Mouse (Mus musculus): ENCODE results near the gene Atrnl1. TPM values are rescaled to one million over a fixed set of nuclear protein-coding genes. Genes with fewer than 3 reads are reported as not detected.

Gene Atrnl1
- polyA plus RNA-seq, 1 experiment from 2014 or later = 5.7 TPM

DNA sequence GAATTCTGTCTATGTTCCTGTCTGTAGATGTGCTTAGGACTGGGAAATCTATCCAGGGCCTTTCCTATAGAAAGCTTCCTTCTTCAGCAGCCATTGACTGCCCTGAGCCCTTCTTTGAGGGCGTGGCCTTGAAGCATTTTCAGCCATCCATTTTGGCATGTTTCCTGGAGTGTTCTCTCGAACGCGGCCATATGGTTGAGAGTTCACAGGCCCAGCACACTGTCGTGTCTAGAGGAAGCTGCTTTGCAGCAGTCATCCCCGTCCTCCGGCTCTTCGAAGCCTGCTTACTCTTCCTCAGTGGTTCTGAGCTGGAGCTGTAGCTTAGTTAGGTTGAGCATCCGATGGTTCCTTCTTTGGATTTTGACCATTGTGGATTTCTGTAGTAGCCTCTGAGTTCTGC, 191.4 kb downstream of the Atrnl1 start:
- H3K27ac ChIP-seq = no peak overlapping the region
- no peaks in the 10 kb centered on the region for H3K36me3 ChIP-seq (ENCODE audit: inconsistent target)
- WGBS (ENCODE audit: missing documents) = 89% methylated on average over 6 of the region's 9 CpGs
- H3K79me2 ChIP-seq (ENCODE audit: inconsistent target) = no peaks in the 10 kb centered on the region
- no peak overlapping the region for H3K4me3 ChIP-seq (ENCODE audit: inconsistent target)

DNA sequence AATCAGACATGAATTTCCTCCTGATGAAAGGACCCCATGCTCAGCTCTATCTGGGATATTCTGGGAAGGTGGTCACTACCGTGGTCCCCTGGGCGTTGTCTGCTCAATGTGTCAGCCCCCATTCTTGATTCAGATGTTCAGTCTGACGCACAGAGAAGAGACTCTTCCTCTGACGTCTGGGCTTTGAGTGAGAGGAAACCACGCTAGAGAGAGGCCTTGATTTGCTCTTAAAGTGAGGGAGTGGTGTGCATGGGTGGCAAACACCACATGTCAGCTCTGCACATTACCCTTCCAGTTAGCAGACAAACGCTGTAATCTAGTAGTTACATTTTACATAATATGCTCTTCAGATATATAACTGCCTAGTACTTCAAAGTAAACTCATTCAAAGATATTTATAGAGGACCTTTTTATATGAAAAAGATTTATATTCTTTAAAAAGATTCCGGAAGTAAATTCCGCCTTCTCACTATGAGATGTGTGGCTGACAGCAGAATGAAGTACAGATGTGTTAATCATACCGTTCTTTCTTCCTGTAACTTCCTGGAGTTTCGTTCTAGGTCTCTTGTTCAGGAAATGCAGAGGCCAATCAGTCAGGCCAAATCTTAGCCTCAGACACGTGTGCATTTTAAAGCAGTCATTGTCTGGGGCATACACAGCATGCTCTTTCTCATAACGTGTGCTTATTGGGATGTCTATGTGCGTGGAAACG, 192.1 kb downstream of the Atrnl1 start:
- Histone ChIP-seq H3K36me3 (ENCODE audit: inconsistent target) (no peaks in the 10 kb centered on the region), H3K27ac (no peak overlapping the region), H3K79me2 (ENCODE audit: inconsistent target) (no peaks in the 10 kb centered on the region), H3K4me3 (ENCODE audit: inconsistent target) (no peak overlapping the region)
- 35% methylated on average over 13 of the region's 14 CpGs for whole genome bisulfite sequencing (ENCODE audit: missing documents)

DNA sequence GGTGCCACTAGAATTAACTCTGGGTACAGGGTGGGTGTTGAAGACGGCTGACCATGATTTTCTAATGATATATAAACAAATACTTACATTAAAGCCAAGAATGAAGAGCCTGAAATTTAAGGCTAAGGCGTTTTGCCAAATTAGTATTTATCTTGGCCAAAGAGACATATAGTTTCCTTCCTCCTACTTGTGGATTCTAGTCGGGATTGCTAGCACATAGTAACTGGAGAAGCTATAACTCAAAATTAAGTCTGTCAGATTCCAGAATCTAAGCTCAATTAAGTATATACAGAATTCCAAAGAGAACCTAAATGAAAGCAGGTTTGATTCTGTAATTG, 192.6 kb downstream of the Atrnl1 start:
- WGBS (ENCODE audit: missing documents) = 53% methylated on average over 3 of the region's 3 CpGs
- H3K27ac ChIP-seq = no peak overlapping the region
- no peaks in the 10 kb centered on the region for H3K79me2 ChIP-seq (ENCODE audit: inconsistent target)

DNA sequence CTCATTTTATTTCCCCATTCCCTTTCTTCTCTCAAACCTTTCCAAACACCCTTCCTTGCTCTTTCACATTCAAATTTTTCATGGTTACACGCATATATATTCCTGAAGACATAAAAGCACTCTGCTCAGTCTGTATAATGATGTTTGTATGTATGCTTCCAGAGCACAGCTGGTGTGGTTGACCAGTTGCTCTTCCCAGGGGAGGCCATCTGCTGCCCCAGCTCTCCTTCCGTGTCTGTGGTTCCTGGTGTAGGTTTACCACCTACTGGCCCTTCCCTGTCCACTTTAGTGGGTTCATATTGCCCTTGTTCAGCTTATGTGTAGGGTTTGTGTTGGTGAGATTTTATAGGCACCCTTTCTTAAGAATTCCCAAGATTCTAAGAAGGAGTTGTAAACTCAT, 197.5 kb downstream of the Atrnl1 start:
- H3K27ac ChIP-seq = no peak overlapping the region
- H3K4me3 ChIP-seq (ENCODE audit: inconsistent target) = no peak overlapping the region
- H3K36me3 ChIP-seq (ENCODE audit: inconsistent target) = no peaks in the 10 kb centered on the region
- WGBS (ENCODE audit: missing documents) = 94% methylated on average over 2 of the region's 2 CpGs
- no peaks in the 10 kb centered on the region for H3K79me2 ChIP-seq (ENCODE audit: inconsistent target)

More for the DNA sequence above, 192.6 kb downstream of the Atrnl1 start:
- no peaks in the 10 kb centered on the region for H3K36me3 ChIP-seq (ENCODE audit: inconsistent target)
- H3K4me3 ChIP-seq (ENCODE audit: inconsistent target) = no peak overlapping the region

DNA sequence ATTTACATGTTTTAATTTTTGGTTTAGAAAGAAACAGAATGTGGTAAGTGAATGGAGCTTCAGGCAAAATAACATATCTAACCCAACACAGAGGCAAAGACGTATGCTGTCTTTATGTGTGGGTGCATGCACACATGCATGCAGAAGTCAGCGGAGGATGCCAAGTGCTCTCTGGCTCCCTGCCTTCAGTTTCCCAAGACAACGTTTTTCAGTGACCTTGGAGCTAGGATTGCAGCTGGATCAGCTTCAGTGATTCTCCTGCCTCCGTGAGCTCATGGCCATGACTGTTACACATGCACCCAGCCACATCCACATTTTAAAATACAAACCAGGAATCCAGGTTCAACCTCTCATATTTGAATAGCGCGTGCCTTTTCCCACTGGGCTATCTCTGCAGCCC, 203.5 kb downstream of the Atrnl1 start:
- Histone ChIP-seq H3K36me3 (ENCODE audit: inconsistent target) (no peaks in the 10 kb centered on the region), H3K4me3 (ENCODE audit: inconsistent target) (no peak overlapping the region), H3K79me2 (ENCODE audit: inconsistent target) (no peaks in the 10 kb centered on the region), H3K27ac (no peak overlapping the region)
- WGBS (ENCODE audit: missing documents) = 95% methylated on average over 6 of the region's 6 CpGs

DNA sequence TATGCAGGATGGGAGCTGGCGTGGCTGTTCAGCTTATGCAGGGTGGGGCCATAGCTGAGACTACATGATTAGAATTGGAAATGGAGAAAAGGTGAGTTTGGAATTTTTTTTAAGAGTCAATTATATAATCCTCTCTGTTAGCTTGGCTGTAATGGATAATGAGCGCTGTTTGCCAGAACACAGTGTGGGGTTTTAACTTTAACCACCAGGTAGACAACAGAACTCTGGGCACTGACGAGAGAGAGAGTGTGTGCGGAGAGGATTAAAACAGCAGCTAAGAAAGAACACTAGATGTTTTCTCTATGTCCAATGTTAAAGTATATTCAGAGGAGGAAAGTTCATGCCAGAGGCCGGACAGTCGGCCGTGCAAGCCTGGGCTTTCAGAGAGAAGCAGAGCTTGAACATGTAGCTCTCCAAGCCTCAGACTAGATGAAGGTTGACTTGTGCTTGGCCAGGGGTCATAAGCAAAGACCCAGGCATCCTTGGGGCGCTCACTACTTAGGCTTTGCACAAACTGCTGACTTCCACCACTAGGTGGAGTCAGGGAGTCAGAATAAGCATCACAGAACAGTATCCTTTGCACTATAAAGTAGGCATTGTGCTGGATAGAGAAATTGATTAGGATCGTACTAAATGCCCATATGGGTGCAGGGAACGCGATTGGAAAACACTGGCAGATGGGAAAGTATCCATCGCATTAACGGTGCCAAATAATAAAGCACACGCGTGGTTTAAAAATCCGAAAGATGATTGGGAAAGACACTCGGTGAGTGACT, 205.6 kb downstream of the Atrnl1 start:
- Histone ChIP-seq H3K36me3 (ENCODE audit: inconsistent target) (no peaks in the 10 kb centered on the region), H3K27ac (no peak overlapping the region), H3K79me2 (ENCODE audit: inconsistent target) (no peaks in the 10 kb centered on the region), H3K4me3 (ENCODE audit: inconsistent target) (no peak overlapping the region)
- WGBS (ENCODE audit: missing documents) = 91% methylated on average over 17 of the region's 17 CpGs

DNA sequence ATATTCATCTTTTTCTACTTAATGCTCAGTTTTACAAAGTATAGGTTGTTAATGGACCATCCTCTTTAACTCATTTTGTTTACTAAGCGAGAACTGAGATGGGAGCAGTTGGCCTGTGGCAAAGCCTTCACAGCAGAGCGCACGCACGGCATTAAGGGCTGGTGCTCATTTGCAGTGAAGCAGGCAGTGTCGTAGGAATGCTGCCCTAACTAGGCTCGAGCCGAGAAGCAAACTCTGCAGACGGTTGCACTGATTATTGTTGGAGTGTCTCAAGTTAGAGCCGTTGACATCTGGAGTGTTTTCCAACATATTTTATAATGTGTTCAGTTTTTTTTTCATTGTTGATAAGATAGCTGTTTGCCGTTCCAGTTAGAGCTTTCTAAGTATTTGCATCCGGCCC, 206.9 kb downstream of the Atrnl1 start:
- WGBS (ENCODE audit: missing documents) = 97% methylated on average over 11 of the region's 11 CpGs

DNA sequence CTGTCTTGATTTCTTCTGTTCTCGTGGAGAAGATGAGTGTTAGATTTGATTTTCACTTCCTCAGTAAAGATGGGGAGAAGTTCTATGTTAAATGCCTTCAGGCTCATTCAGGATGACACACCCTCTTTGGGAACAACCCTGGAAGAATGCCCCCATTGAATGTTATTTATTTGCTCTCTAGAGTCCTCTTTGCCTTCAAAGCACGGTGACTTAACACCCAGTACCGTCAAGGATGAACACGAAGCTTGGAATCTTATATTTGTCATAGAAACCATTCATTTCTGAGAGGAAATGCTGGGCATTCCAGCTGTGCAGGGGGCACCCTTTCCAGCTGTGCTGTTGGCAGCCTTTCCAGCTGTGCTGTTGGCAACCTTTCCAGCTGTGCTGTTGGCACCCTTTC, 212.6 kb downstream of the Atrnl1 start:
- Histone ChIP-seq H3K79me2 (ENCODE audit: inconsistent target) (no peaks in the 10 kb centered on the region), H3K4me3 (ENCODE audit: inconsistent target) (no peak overlapping the region), H3K36me3 (ENCODE audit: inconsistent target) (no peaks in the 10 kb centered on the region), H3K27ac (no peak overlapping the region)
- 97% methylated on average over 4 of the region's 4 CpGs for WGBS (ENCODE audit: missing documents)

More for the DNA sequence above, 206.9 kb downstream of the Atrnl1 start:
- H3K4me3 ChIP-seq (ENCODE audit: inconsistent target) = no peak overlapping the region
- no peak overlapping the region for H3K27ac ChIP-seq
- H3K79me2 ChIP-seq (ENCODE audit: inconsistent target) = no peaks in the 10 kb centered on the region
- no peaks in the 10 kb centered on the region for H3K36me3 ChIP-seq (ENCODE audit: inconsistent target)

DNA sequence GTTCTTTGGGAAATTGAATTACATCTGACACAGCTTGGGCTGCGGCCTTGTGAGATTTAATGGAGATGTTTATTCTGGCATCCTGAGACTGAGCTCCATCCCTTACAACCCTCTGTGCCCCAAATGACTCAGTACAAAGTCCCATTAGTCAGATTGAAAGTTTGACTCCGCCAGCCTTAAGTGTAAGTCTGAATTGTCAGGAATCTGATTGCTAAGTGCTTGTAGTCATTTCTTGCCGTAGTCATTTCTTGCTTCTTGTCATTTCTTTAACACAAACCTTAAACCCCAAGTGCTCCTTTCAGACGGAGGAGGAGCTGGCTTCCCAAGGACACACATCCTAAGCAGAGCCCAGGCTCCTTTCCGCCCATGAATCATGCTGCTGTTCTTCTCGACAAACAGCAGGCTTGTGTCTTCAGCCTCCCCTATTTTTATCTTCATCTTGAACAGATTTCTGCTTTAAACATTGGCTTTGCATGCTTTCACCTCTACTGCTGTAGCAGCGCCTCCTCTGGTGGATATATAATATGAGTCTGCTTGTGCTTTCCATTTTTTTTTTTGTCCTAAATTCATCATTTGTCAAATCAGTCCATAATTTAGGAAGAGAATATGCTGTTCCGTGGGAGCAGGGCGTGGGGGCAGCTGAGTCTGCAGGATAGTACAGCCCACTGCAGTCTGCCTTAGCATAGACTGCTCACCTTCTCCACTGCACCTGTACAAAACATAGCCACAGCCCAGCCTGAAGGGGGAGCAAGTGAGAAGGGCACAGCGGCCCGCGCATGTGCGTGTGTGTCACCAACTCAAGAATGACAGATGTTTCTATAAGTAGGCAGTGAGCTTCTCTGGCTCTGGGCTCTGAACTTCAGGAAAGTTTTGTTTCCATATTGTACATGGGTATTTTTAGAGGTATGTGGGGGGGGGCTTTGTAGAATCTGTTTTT, 214.7 kb downstream of the Atrnl1 start:
- Histone ChIP-seq H3K27ac (no peak overlapping the region), H3K36me3 (ENCODE audit: inconsistent target) (no peaks in the 10 kb centered on the region), H3K4me3 (ENCODE audit: inconsistent target) (no peak overlapping the region), H3K79me2 (ENCODE audit: inconsistent target) (no peaks in the 10 kb centered on the region)
- WGBS (ENCODE audit: missing documents) = 97% methylated on average over 13 of the region's 13 CpGs

DNA sequence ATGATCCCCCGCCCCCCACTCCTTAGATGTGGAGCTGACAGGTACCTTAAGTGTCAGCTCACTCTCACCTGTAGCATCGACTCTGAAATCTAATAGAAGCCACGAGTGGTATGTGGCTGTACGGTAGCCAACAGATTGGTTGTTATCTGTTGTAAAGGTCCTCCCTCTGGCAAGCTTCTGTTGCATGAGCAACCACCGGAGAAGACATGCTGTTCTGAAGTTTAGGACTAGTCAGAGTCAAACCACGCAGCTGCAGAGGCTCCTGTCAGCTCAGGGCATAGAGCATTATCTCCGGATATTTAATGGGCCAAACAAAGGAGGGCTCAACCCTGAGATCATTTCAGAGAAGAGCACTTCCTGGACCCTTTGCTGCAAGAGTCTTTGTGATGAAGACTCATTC, 222.2 kb downstream of the Atrnl1 start:
- Histone ChIP-seq H3K4me3 (ENCODE audit: inconsistent target) (no peak overlapping the region), H3K27ac (no peak overlapping the region), H3K36me3 (ENCODE audit: inconsistent target) (no peaks in the 10 kb centered on the region), H3K79me2 (ENCODE audit: inconsistent target) (no peaks in the 10 kb centered on the region)
- WGBS (ENCODE audit: missing documents) = 96% methylated on average over 7 of the region's 7 CpGs

DNA sequence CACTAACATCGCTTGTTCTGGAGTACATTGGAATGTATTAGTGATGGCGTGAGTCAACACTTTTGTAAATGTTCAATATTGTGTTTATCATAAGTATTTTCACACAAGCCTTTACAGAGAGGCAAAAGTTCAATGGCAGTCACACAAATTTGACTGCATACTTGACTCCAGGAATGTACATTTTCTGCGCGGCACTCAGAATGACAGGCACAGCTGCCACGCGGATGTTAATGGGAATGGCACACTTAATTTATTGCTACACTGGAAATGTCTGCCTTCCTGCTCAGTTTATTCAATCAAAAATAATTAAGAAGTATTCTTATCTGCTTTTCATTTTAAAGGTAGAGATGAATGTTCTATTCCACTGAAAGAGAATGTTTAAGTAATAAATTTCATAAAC, 227.0 kb downstream of the Atrnl1 start:
- H3K4me3 ChIP-seq (ENCODE audit: inconsistent target) = no peak overlapping the region
- no peak overlapping the region for H3K27ac ChIP-seq
- H3K79me2 ChIP-seq (ENCODE audit: inconsistent target) = no peaks in the 10 kb centered on the region
- 95% methylated on average over 6 of the region's 6 CpGs for WGBS (ENCODE audit: missing documents)
- H3K36me3 ChIP-seq (ENCODE audit: inconsistent target) = no peaks in the 10 kb centered on the region

DNA sequence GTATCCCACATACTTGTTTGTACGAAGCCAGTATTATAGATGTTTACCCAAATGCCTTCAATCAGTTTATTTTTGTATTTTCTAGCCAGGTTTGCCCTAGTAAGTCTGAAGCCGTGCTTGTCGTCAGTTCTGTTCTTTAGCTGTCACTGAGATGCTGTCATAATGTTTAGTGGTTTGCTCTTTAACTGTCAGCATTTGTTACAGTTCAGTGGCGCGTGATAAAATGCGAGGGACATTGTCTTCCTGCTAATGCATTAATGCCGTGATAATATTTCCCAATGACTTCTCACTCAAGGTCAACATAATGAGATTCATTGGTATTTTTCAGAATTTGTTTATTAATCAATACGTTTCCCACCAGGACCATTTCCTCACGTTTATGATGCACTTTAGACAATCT, 227.7 kb downstream of the Atrnl1 start:
- Histone ChIP-seq H3K36me3 (ENCODE audit: inconsistent target) (no peaks in the 10 kb centered on the region), H3K4me3 (ENCODE audit: inconsistent target) (no peak overlapping the region), H3K27ac (no peak overlapping the region), H3K79me2 (ENCODE audit: inconsistent target) (no peaks in the 10 kb centered on the region)
- 98% methylated on average over 9 of the region's 9 CpGs for WGBS (ENCODE audit: missing documents)

DNA sequence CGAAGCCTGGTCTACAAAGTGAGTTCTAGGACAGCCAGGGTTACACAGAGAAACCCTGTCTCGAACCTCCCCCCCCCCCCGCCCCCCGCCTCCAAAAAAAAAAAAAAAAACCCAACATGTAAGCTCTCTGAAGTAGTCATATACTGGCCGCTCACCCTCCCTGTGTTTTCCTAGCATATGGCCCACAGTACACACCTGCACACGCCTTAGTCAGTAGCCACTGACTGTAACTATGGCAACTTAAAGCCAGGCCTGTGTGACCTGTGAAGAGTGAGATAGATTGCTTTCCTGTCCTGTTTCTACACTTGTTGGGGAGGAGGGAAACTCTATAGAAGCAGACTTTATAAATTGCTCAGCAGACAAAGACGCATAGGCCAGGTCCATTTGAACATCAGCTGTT, 239.1 kb downstream of the Atrnl1 start:
- H3K4me3 ChIP-seq (ENCODE audit: inconsistent target) = no peak overlapping the region
- H3K79me2 ChIP-seq (ENCODE audit: inconsistent target) = no peaks in the 10 kb centered on the region
- H3K27ac ChIP-seq = no peak overlapping the region
- 96% methylated on average over 3 of the region's 7 CpGs for WGBS (ENCODE audit: missing documents)
- H3K36me3 ChIP-seq (ENCODE audit: inconsistent target) = no peaks in the 10 kb centered on the region

DNA sequence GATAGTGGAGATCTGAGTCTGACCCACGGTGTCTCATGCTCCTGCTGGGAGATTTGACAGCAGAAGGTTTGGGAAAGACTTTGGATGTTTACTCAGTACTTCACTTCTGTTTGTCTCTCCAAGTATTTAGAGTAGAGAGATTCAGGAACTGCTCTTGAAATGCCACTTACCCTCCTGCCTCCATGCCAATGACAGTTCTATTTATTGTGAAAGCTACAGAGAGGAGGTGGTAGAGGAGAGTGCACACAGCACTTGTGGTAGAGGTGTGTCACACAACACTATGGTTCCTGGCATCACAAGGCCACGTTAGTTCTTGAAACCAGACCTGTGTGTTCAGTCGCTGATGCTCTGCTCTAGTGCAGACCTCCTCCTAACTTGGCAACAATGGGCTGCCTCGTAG, 257.5 kb downstream of the Atrnl1 start:
- Histone ChIP-seq H3K27ac (no peak overlapping the region), H3K36me3 (ENCODE audit: inconsistent target) (no peaks in the 10 kb centered on the region), H3K79me2 (ENCODE audit: inconsistent target) (no peaks in the 10 kb centered on the region), H3K4me3 (ENCODE audit: inconsistent target) (no peak overlapping the region)
- WGBS (ENCODE audit: missing documents) = 98% methylated on average over 4 of the region's 4 CpGs

DNA sequence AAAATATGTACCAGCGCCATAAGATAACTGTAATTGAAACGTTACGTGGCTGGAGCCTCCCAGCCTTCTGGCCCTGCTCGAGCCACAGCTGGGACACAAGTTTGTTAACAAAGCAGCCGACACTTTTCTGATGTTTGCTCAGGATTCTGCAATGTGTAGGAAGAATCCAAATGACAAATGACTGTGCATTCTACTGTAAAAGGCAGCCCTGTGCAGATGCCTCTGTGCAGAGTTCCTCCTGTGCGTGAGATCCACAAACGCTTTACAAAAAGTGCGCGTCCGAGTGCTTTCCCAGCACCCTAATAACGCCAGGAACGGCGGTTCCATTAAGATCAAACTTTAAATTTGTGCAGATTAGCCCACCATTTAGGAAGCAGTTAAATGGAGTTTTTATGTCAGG, 260.0 kb downstream of the Atrnl1 start:
- no peaks in the 10 kb centered on the region for H3K36me3 ChIP-seq (ENCODE audit: inconsistent target)
- no peak overlapping the region for H3K4me3 ChIP-seq (ENCODE audit: inconsistent target)
- 93% methylated on average over 13 of the region's 13 CpGs for WGBS (ENCODE audit: missing documents)
- no peak overlapping the region for H3K27ac ChIP-seq
- H3K79me2 ChIP-seq (ENCODE audit: inconsistent target) = no peaks in the 10 kb centered on the region
